Mouse (Mus musculus): ENCODE data around the gene Ccdc81. TPM values are rescaled to one million over a fixed set of nuclear protein-coding genes. Genes with fewer than 3 reads are reported as not detected.
A peak's percentile ranks its signal among the peaks of the same experiment; 100 is the strongest.

Gene Ccdc81
- total RNA-seq, 4 experiments from 2014 or later, result 0.46 to 0.79 (median 0.60) TPM

DNA sequence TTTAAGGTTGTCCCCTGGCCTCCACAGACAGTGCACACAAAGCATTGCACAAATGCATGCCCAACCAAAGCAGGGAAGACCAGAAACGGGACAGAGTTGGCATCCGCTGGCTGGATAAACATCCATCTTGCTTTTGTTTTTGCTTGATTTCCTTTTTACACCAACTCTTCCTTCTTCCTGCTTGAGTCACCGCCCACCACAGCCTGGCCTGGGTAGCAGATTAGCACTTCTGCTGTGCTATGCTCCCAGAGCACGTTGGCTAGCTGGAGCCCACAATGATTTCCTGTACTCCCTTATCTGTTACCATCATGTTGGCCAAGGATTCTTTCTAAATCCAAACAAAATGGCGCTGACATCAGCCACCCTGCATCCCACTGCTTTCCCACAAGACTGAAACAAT, 36.2 kb downstream of the Ccdc81 start:
- no peak for DNase-seq (ENCODE audit: low spot score in 2 of 2)

DNA sequence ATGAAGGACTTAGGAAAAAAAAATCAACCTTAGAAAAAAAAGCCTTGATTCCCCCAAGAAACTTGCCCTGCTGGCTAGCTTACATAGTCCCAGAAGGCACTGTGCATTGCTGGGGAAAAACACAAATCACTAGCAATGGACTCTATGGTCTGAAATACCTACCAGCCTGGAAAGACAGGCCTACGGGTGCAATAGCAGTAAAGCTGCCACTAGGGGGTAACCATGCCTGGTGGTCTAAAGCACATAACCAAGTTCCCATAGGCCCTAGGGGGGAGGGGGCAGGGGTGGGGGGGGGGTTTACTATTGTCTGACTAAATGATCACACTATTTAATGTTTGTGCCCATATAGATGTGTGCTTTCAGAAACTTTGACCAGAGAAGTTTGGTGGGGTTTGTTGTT, 38.7 kb downstream of the Ccdc81 start:
- DNase-seq (ENCODE audit: low spot score in 2 of 2), result no peak

DNA sequence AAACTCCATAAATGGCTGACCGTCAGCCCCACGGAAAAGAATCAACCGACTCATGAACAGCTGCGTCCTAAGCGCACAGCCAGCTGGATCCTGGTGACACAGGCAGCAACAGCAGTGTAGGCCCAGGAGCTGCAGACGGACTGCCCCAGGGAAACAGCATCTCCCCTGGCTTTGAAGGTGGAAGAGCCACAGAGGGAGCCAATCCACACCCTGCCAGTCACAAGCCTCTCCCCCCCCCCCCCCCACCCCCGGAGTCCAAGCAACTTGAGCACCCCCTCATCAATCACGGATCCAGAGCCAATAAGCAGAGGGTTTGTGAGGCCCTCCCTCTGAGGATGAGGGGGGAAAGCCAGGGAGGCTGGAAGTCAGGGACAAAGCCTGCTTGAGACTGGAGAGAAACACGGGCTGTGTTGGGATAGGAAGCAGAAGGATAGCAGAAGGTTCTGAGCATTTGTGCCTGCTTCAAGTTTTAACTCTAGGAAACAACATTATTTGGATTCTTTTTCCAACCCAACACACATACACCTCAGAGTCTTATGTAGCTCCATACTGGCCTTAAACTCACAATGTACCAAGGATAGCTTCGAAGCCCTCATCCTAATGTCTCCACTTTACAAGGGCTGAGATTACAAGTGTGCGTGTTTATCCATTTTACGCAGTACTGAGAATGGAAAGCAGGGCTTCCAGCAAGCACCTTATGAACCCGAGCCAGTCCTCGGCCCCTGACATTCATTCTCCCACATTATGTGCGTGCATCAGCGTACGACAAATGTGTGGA, 46.8 kb downstream of the Ccdc81 start:
- no peak for DNase-seq (ENCODE audit: low spot score in 2 of 2)

DNA sequence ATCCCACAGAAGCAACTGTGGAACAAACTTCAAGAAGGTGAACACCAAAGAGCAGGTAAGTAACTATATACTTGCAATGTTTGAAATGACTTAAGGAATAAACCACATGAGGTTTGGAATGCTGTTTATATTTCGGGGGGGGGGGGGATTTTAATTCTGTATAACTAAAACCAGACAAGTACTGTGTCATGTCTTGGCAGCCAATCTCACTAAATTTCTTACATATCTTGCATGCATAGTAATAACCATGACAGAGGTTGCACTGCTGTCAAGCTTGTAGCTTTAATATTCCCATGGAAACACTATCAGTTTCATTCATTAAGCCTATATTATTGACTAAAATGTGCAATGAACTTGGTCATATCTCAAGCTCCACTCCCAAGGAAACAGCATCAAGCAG, 48.2 kb downstream of the Ccdc81 start:
- DNase-seq (ENCODE audit: low spot score in 2 of 2), result no peak

DNA sequence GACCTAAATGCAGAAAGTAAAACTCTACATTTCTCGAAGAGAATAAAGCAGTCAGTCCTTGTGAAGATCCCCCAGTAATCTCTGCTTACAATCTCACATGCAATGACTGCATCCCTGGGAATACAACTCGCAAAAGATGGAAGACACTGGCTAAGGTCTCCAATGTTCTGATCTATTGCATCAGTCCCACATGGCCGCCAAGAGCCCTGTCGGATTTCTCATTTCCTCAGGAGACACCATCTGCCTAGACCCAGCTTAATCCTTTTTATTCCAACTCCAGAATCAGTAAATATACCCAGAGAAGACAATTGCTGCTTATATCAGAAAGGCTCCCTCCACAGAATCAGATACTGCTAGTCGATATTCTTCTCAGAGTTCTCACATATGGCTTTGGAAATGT, 50.3 kb downstream of the Ccdc81 start:
- no peak for DNase-seq (ENCODE audit: low spot score in 2 of 2)

DNA sequence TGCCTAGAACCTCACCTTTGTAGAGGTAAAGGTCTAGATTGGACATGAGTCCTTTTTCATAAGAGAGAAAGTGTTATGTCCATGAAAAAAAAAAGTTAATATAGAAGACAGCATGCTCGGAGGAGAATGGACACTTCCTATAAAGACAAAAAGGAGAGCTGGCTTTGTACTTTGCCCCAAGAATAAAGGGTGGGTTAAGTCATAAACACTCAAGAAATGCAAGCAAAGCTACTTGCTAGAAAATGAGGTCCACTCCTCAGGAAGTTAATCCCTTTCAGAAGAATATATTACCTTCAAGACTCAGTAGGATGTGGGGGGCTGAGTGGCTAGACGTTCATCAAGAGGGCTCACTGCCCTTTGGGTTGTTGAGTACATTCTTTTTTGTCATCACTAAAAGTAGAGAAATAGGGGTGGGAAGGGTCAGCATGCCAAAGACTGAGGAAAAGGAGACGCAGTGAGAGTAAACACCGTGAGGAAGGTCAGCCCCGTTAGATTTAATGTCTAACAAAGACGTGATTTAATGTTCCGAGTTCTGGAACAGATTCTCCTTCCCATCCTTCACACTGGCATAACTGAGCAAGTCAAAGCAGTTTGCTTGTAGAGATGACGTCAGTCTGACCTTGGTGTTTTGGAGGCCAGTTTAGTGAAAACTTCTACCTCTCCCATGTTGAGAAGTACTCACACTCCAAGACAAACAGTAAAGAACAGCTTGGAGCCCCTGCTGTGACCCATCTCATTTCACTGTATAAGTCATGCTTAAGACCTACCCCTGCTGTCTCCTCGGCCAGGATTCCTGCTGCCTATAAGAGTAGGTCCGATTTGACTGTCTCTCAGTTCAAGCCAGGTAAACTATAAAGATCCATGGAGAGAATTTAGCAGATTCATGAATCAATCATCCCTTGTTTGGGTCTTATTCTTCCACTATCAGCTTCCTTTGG, 51.0 kb downstream of the Ccdc81 start:
- no peak for DNase-seq (ENCODE audit: low spot score in 2 of 2)

DNA sequence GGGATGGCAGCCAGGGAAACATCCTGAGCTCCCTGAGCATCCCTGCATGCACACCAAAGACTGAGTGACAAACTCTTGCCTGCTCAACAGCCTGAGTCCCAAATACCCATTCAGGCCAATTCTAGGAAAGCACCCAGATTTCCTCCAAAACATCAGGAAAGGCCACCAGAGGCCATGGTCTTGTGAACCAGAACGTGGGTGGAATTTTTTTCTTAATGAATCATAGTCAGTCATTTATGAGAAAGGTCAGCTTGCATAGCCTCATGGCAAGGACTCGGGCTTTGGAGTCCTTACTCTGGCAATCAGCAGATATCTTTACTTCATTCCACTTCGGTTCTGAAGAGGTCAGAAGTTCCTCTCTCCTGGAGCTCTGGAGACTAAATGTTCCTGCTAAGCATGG, 52.9 kb downstream of the Ccdc81 start:
- no peak for DNase-seq (ENCODE audit: low spot score in 2 of 2)

DNA sequence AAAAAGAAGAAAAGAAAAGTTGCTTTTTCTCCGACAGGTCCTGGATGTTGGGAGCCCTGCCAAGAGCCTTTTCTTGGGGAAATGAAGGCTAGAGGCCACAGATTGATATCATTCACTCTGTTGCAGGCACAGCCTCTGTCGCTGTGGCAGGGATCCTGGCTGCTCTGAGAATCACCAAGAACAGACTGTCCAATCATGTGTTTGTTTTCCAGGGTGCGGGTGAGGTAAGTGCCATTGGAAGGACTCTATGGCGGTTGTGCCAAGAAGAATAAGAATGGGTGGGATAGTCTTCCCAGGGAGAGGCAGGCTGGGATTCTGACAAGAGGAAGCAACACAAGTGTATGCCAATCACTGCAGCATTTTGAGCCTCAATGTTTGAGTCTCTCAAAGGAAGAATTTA, 57.8 kb downstream of the Ccdc81 start:
- no peak for DNase-seq (ENCODE audit: low spot score in 2 of 2)

DNA sequence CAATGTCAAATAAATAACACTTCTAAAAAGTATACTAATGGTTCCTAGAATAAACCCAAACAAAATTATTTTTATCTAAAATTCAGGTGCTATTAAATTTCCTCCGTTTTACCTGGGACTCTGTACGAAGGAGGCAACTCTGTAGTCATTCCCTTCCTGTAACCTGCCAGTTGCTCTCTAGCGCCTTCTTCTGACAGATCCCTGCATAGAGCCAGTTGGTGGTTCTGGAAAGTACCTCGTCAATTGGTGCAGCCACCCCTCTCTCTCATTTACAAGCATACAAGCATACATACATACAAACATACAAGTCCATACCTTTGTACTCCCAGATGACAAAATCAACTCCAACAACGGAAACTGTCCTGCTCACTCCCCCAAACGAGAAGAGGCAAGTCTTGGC, 59.9 kb downstream of the Ccdc81 start:
- DNase-seq (ENCODE audit: low spot score in 2 of 2), result no peak

DNA sequence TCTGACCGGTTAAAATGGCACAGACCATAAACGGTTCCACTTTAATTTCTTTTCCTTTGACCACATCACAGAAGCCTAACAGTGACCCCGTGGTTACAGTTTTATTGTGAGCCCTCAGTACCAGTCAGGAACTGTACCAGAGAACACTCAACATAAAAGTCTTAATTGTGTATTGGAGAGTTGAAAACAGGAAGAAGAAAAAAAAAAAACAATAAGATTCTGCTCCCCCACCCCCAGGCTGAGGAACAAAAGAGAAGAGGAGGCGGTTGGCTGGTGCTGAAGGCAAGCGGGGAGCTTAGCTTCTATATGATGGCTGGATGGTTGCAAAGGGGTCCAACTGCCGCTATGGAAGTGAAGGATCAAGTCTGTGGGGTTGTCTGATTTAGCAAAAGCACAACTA, 60.3 kb downstream of the Ccdc81 start:
- DNase-seq (ENCODE audit: low spot score in 2 of 2), result no peak

DNA sequence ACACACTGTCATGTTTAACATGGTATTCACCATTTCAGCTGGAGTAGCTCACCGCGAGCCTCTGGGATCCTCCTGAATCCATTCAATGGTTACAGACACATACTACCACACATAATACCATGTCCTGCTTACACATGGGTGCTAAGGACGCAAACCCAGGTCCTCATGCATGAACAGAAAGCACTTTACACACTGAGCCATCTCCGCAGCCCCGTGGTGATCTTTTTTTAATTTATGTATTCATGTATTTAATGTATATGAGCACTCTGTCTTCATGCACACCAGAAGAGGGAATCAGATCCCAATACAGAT, 61.1 kb downstream of the Ccdc81 start:
- no peak for DNase-seq (ENCODE audit: low spot score in 2 of 2)

DNA sequence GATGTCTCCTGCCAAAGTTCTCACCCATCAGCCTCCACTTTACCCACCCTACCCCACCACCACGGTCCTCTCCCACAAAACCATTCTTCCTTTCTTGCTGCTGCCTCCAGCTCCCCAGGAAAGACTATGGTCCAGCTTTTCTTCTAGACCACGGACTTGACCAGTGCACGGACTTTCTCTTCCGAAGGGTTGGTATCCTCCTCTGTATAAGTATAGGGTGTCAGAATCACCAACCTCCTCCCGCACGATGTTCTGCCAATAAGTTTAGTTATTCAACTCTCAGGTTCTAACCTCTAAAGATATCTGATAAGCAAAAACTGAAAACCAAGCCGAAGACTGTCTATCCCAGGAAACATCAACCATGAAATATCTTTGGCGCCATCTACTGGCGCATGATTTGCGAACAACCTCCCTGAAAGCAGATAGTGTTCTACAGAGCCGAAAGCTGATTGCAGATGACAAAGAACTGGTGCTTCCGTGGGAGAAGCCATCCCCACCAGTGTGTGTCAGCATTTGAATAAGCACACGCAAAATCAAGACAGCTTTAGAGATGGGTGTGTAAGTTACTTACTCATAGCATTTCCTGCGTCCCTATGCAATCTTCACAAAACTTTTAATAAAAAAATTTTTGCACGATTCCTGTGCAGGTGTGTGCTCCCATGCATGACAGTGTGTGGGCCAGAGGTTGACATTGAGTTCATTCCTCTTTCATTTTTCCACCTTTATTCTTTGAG, 61.6 kb downstream of the Ccdc81 start:
- DNase-seq (ENCODE audit: low spot score in 2 of 2), result peak; percentile 74 to 77

DNA sequence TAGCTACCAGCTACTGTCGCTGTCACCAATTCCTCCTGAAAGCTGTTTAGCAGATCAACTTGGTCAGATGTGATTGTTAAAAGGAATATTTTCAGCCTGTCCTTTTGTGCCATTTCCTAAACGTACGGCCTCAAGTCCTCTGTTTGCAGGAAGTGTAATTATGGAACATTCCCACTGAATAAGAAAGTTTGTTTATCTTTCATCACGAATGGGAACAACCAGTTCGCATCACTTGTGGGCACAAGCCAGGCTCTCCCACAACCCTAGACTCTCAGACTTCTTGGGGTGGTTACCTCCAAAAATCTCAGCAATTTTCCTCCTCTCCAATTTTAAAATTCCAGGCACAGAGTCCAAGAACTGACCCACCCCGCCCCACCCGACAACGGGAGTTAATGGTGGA, 63.7 kb downstream of the Ccdc81 start:
- DNase-seq (ENCODE audit: low spot score in 2 of 2), result no peak

DNA sequence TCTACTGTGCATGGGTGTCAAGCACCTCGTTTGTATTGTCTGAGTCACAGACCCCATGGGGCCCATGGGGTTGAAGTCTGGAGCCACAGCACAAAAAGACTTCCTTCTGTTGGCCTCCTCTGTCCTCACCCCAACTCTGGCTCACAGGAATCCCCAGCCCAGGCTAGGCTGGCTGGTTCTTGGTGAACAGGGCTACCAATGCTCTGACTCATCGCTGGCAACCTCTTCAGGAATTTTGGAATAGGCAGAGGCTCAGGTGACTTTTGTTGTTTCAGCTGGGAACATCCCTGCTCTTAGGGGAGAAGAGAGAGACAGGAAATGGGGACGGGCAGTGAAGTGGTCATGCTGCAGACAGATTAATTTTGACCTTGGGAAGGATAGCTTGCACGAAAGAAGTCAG, 65.6 kb downstream of the Ccdc81 start:
- no peak for DNase-seq (ENCODE audit: low spot score in 2 of 2)

DNA sequence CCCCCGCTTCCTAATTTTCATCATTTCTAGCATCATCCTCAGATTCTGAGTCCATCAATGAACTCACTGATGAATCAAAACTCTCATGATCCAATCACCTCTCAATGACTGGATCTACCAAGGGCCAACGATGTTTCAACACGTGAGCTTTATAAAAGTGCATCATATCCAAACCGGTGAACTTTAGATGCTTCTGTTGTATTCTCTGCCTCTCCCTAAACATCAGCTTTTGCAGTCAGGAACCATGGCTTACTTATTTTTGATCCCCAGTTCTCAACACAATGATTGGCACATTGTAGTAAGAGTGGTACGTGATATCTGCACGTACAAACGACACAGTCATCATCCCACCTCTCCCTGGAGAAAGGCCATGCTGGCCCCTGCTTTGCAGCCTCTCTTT, 66.8 kb downstream of the Ccdc81 start:
- no peak for DNase-seq (ENCODE audit: low spot score in 2 of 2)

DNA sequence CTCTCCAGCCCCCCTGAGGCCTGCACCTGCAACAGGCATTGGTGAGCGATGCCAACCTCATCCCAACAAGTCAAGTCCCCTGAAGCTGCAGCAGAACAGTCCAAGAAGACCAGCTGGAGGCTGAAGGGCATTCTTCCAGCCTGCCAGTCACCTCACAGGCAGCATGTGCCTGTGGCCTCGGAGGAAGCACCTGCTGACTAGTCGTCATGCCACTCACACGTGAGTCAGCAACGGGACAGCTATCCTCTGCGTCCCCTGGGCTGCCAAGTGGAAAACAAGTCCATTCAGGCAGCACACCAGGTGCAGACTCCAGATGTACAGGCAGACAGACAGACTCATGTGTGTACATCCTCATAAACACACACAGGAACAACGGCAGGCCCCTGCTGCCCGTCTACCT, 67.9 kb downstream of the Ccdc81 start:
- no peak for DNase-seq (ENCODE audit: low spot score in 2 of 2)

DNA sequence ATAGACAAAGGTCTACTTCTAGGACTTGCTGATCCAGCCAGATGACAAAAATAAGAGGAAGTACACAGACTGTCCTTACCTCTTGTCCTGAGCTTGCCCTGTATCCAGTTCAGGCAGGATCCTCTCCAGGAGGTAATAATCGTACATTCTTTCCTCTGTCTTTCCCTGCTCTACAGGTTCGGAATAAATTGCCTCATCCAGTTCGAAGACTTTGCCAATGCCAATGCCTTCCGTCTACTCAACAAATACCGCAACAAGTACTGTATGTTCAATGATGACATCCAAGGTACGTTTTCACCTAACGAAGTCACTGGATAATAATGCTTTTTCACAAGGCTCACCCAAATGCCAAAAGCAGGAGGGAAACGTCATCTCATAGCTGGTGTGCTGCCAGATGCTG, 69.9 kb downstream of the Ccdc81 start:
- no peak for DNase-seq (ENCODE audit: low spot score in 2 of 2)

DNA sequence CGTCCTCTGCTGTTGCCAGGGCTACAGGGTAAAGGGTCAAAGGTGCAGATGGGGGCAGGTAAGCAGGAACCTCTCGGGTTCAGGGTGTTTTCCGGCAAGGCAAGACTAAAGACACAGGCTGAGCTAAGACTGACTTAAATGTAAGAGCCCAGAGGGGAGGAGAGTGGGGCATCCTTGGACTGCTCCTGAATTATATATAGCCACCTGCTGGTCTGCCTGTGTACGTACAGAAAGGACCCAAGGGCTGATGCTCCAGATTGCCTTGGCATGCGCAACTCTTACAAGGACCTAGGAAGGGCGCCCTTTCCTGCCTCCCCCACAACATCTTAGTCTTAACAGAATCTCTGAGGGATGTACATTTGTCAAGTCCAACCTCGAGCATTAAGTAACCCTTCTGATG, 74.2 kb downstream of the Ccdc81 start:
- DNase-seq (ENCODE audit: low spot score in 2 of 2), result no peak

DNA sequence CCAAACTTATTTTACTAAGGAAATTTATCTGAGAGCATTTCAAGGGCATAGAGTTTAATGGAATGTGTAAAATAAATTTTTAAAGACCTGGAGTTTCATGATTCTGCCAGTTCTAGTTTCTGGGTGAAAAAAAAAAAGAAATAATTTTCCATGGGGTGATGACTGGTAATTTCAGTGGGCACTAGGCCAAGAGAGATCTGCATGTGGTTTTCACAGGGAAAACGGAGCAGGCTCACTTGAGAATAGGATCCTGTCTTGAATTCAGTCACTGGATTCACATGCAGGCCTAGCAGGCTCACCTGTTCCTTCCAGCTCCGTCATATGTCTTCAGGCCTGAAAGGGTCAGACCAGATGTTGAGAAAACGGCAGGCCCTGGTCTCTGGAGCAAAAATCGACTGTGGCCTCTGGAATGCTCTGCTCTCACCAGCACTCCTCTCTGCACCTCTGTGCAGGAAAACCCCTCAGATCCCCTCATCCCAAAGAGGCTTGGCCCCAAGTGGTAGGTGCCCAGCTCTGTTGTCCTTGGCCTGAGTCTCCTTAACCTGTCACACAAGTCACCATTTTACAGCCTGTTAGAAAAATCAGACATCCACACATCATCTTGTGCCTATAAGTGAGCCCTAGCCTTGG, 74.9 kb downstream of the Ccdc81 start:
- DNase-seq (ENCODE audit: low spot score in 2 of 2), result no peak
